Mouse (Mus musculus): Measurements from ENCODE around the gene Src. TPM values are rescaled to one million over a fixed set of nuclear protein-coding genes. Genes with fewer than 3 reads are reported as not detected.

Gene Src
- total RNA-seq, 2 experiments from 2014 or later: 100 to 104 TPM

GRCm38 (mm10) chr2:157409793-157410533 lies 8.3 kb upstream of the Src start:
- intact Hi-C loops (cut with DNase I): no loop called here
- peak; percentile 55 to 69 for DNase-seq (ENCODE audit: low spot score in 2 of 2)

DNA sequence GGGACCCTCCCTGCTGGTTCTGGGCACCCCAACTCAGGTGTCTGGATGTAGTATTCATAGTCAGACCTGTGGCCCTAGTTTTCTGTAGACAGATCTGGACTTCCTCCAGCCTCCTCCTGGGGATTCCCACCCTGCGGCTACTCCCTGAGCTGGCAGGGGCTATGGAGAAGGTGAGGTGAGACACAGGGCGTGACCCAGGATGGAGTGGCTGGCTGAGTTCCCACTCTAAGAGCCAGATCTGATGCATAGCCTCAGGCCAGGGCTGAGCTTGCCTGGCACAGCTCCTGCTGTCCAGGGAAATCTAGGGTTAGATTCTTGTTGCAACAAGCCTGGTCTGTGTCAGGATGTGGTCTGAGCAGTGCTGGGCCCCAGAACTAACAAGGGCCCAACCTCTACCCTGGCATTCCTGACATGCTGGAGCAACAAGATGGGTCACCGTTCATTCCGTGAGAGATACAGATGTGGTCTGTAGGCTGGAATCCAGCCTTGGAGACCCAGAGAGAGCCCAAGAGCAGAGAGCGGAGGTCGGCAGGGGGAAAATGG lies 7.0 kb upstream of the Src start:
- DNase-seq (ENCODE audit: low spot score in 2 of 2): no peak
- intact Hi-C loops (cut with DNase I): no loop called here

DNA sequence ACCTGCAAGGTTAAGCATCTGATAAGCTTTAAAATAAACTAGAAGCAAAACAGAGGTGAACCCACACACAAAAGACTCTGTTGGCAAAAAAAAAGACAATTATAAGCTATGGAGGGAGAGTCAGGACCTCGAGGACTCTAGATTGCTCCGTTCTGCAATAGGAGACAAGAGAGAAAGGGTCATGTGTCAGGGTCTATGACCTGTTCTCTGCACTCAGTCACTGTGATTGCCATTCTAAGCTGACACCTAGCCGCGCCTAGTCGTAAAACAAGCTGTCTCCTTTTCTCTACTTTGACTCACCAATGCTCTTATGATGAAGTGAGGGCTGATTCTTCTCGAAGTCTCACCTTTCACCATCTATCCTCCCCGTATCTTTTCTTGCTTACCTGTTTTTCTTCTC lies 5.7 kb upstream of the Src start:
- intact Hi-C loops (cut with DNase I): no loop called here

DNA sequence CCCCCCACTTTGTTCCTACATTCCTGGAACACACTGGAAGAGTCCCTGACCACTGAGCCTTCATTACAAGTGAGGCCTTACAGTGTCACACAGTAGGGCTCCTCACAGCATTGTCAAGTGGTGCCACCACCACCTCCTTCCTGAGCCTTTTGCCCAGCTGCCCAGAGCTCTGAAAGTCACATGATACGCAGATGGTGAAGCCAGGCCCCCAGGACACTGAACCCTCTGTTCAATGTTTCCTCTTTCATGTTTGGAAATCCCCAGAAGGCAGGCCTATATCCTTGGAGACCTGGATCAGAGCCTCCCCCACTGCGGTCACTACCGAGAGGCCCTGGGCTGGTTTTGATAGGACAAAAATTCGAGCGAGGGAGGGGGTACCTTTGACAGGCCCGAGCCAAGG lies 1.0 kb upstream of the Src start:
- DNase-seq (ENCODE audit: low spot score in 2 of 2): no peak
- intact Hi-C loops (cut with DNase I): no loop called here

More for the DNA sequence above, 5.7 kb upstream of the Src start:
- DNase-seq (ENCODE audit: low spot score in 2 of 2): no peak

- no peak for DNase-seq (ENCODE audit: low spot score in 2 of 2)
- intact Hi-C loops (cut with DNase I): no loop called here
These were observed 396 bp downstream of the Src start for GRCm38 (mm10) chr2:157418609-157419071.

- no peak for DNase-seq (ENCODE audit: low spot score in 2 of 2)
- intact Hi-C loops (cut with DNase I): no loop called here
These were observed 1.3 kb downstream of the Src start for GRCm38 (mm10) chr2:157419506-157419905.

DNA sequence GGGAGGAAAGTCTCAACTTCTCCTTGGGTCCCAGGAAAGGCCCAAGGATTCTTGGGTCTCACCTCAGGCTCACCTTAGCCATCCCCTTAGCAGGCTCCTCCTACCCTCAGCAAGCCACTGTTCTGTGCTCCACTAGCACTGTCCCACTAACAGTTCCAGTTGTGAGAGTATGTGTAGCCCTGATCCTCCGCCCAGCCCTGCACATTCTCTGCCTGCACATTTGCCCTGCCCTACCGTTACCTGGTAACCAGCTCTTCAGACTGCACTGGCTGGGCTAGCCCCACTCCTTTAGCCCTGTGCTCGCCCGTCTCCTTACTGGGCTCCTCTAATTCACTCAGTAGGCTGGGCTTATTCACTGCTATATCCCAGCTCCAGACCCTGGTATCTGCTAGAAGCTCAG lies 2.2 kb downstream of the Src start:
- no peak for DNase-seq (ENCODE audit: low spot score in 2 of 2)

DNA sequence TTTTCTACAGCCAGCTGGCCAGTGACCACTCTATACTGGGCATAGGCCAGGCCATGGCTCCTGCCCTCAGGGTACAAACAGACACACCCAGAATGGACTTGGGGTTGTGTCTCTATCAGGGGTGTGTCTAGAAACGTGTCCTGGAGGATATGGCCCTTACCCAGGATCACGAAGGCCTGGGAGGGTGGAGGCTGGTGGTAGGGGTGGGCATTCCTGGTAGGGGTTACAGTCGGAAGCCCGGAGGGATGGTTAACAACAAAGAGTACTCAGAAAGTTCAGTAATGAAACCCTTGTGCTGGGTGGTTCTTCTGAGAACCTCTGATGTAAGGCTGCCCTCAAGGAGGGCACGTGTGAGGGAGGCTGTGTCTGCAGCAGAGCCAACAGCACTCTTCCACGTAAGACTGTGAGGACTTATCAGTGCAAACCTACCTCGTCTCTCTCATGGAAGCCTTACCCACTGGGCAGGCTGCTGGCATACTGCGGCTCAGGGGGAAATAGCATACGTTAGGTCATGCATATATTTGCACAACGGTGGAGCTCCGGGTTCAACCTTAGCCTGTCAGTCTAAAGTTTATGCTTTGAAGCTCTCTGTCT lies 3.9 kb downstream of the Src start:
- no peak for DNase-seq (ENCODE audit: low spot score in 2 of 2)
- intact Hi-C loops (cut with DNase I): no loop called here

More for the DNA sequence above, 2.2 kb downstream of the Src start:
- intact Hi-C loops (cut with DNase I): no loop called here

- no peak for DNase-seq (ENCODE audit: low spot score in 2 of 2)
- intact Hi-C loops (cut with DNase I): no loop called here
These were observed 4.8 kb downstream of the Src start for GRCm38 (mm10) chr2:157422854-157423705.

DNA sequence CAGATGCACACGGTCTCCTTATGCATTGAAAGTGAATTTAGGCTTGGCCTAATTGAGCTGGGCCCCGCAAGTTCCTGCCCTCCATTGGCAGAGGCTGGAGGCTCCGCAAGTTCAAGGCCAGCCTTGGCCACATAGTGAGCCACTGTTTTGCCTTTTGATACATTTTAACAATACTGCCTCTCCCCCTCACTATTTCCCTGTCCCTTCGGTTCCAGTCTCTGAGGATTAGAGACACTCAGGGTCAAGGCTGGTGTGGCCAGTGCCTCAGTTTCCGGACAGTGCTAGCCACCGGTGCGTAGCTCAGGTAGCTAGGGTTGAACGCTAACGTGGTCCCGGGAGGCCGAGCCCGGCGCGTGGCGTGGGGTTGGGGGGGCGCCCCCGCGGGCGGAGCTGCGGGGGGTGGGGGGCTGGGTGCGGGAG lies 5.5 kb downstream of the Src start:
- DNase-seq (ENCODE audit: low spot score in 2 of 2): no peak
- intact Hi-C loops (cut with DNase I): no loop called here

GRCm38 (mm10) chr2:157424126-157424903 lies 6.1 kb downstream of the Src start:
- DNase-seq (ENCODE audit: low spot score in 2 of 2): peak in 1 of 2 experiments; percentile 56

DNA sequence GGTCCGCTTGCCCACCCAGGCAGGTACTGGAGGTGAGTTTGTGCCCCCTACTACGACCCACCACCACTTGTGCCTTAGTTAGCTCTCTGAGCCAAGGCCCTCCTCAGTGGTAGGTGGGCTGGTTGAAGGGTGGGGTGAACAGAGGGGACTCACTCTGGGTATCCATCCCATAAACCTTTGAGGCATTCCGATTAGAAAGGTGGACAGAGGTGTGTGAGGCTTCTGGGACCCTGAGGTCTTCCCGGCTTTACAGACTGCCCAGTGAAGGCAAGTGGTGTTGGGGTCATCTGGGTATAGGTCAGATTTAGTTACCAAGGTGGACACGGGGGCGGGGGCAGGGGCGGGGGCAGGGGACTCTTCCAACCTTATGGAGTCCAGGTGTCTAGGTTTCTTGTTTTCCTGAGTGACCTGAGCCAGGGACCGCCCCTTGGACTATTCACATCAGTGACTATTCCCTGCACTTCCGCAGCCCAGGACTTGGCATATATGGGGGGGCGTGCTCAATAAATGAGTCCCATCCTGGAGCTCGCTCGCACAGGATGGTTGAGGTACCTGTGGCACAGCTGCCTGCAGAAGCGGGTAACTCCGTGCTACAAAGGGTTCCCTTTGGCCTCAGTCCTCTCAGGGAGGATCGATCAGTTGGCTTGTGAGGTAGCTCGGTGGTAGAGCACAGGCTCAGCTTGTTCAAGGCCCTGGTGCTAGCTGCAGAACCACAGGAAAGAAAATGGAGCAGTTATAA lies 6.8 kb downstream of the Src start:
- no peak for DNase-seq (ENCODE audit: low spot score in 2 of 2)
- intact Hi-C loops (cut with DNase I): no loop called here

More at GRCm38 (mm10) chr2:157424126-157424903, 6.1 kb downstream of the Src start:
- intact Hi-C loops (cut with DNase I): no loop called here

- intact Hi-C loops (cut with DNase I): no loop called here
- no peak for DNase-seq (ENCODE audit: low spot score in 2 of 2)
These were observed 7.4 kb downstream of the Src start for GRCm38 (mm10) chr2:157425643-157425988.

- intact Hi-C loops (cut with DNase I): no loop called here
- no peak for DNase-seq (ENCODE audit: low spot score in 2 of 2)
These were observed 7.9 kb downstream of the Src start for GRCm38 (mm10) chr2:157426171-157426570.

- intact Hi-C loops (cut with DNase I): no loop called here
- DNase-seq (ENCODE audit: low spot score in 2 of 2): no peak
These were observed 8.9 kb downstream of the Src start for GRCm38 (mm10) chr2:157427164-157427563.

- intact Hi-C loops (cut with DNase I): no loop called here
- DNase-seq (ENCODE audit: low spot score in 2 of 2): no peak
These were observed 10.3 kb downstream of the Src start for GRCm38 (mm10) chr2:157428351-157429139.

DNA sequence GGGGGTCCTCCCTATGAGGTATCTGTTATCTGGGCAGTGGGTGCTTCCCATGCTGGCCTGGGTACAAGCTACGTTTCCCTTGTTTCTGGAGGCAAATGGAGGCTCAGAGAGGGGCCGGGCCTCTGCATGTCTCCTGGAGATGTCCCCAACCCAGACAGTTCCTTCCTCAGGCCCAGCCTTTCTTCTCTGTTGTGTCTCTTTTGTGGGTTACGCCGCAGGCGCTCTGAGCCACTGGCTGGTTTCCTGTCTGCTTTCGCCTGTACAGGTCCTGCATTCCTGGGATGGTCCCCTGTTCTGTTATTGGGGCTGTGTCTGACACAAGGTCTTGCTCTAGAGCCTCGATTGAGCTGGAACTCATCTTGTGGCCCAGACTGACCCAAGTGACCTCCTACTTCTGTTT lies 11.5 kb downstream of the Src start:
- DNase-seq (ENCODE audit: low spot score in 2 of 2): no peak
- intact Hi-C loops (cut with DNase I): no loop called here

All from left cerebral cortex, postnatal 14 days (tissue).